Mouse (Mus musculus) ES-Bruce4 (cell line): ENCODE results near the gene Olfr984. TPM values are rescaled to one million over a fixed set of nuclear protein-coding genes. Genes with fewer than 3 reads are reported as not detected.

Experiments
- H3K27ac ChIP-seq: 2 replicates; pipeline ENCODE4 v1.5.1; 2012; ENCODE audit warnings: low read length, inconsistent platforms; ENCODE audit not compliant: insufficient read depth
- H3K27me3 ChIP-seq: 2 replicates; pipeline ENCODE4 v1.6.1; 2012; ENCODE audit warnings: mild to moderate bottlenecking, low read length, inconsistent platforms; ENCODE audit not compliant: control insufficient read depth, poor library complexity, insufficient read depth, severe bottlenecking
- H3K36me3 ChIP-seq: 2 replicates; pipeline ENCODE4 v1.6.1; 2012; ENCODE audit warnings: inconsistent platforms, mild to moderate bottlenecking, low read length, moderate library complexity; ENCODE audit not compliant: control insufficient read depth, poor library complexity, insufficient read depth, severe bottlenecking
- H3K4me1 ChIP-seq: one replicate; pipeline ENCODE4 v1.8.1; 2011; ENCODE audit warnings: low read length; ENCODE audit not compliant: control insufficient read depth, insufficient read depth
- H3K4me3 ChIP-seq: 2 replicates; pipeline ENCODE4 v1.5.1; 2011; ENCODE audit warnings: low read depth, mild to moderate bottlenecking, low read length
- H3K9ac ChIP-seq: 2 replicates; pipeline ENCODE4 v1.6.1; 2012; ENCODE audit warnings: low read depth, mild to moderate bottlenecking, inconsistent platforms; ENCODE audit not compliant: poor library complexity, severe bottlenecking
- H3K9me3 ChIP-seq: replicated peaks from 2 replicates; pipeline ENCODE4 v1.6.1; 2012; ENCODE audit warnings: mild to moderate bottlenecking, low read length, inconsistent platforms; ENCODE audit not compliant: control insufficient read depth, poor library complexity, insufficient read depth, severe bottlenecking
- CTCF ChIP-seq: IDR thresholded peaks from one replicate; pipeline ENCODE4 v1.8.1; 2011; ENCODE audit warnings: low read depth, low read length
- EP300 ChIP-seq: IDR thresholded peaks from 2 replicates; pipeline ENCODE4 v1.6.1; 2011; ENCODE audit warnings: low read depth, low read length; ENCODE audit not compliant: insufficient read depth
- POLR2A ChIP-seq: IDR thresholded peaks from one replicate; pipeline ENCODE4 v1.8.1; 2011; ENCODE audit warnings: low read length; ENCODE audit not compliant: insufficient read depth
- polyA plus RNA-seq: library from polyadenylated mRNA; stranded (reverse); fragments of >200 nt; gene quantifications from 2 replicates; pipeline ENCODE4 v1.2.4, GENCODE M21; 2011; ENCODE audit warnings: low read depth; ENCODE audit not compliant: missing spikeins, insufficient read depth, insufficient read length

Gene Olfr984
- polyA plus RNA-seq, 1 experiment, result 0.42 TPM

DNA sequence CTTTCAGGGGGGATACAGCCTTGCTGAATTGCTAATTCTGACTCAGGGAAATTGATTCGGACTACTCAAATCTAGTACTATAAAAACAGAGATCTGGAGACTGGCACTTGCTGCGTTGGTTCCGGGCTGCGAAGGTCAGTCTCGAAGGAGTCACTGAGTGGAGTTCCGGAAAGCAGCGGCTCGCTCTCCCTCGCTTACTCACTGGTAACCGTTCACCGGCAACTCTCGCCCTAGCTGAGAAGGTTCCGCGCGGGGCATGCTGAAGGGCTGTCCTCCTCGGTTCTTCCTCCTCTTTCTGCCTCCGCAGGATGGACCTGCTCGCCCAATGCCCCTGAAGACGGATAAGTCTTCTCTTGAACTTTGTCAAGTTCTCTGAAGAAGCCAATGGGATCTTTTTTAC, 63.9 kb downstream of the Olfr984 start:
- Histone ChIP-seq H3K27ac (no peak overlapping the region), H3K4me1 (no peaks in the 10 kb centered on the region), H3K4me3 (no peak overlapping the region), H3K27me3 (no peaks in the 10 kb centered on the region), H3K9ac (no peak overlapping the region), H3K36me3 (no peaks in the 10 kb centered on the region), H3K9me3 (no peaks in the 10 kb centered on the region)
- no peak for TF ChIP-seq EP300
- TF ChIP-seq CTCF, result no peak
- TF ChIP-seq POLR2A, result no peak

Other genes starting within 250 kb of the Olfr984 start
- gene Olfr972, start 247.8 kb downstream of the Olfr984 start, polyA plus RNA-seq, result not detected in 2 replicates
- not detected in 2 replicates for gene Olfr229, start 206.9 kb downstream of the Olfr984 start, polyA plus RNA-seq
- not detected in 2 replicates for gene Olfr974, start 176.7 kb downstream of the Olfr984 start, polyA plus RNA-seq
- gene Olfr975, start 162.2 kb downstream of the Olfr984 start, polyA plus RNA-seq, result 0.36 TPM in 1 of 2 replicates, not detected in the other
- gene Olfr976, start 153.1 kb downstream of the Olfr984 start, polyA plus RNA-seq, result 0.19 TPM in 1 of 2 replicates, not detected in the other
- not detected in 2 replicates for gene Olfr978, start 122.1 kb downstream of the Olfr984 start, polyA plus RNA-seq
- gene Olfr979, start 110.7 kb downstream of the Olfr984 start, polyA plus RNA-seq, result not detected in 2 replicates
- not detected in 2 replicates for gene Olfr980, start 104.6 kb downstream of the Olfr984 start, polyA plus RNA-seq
- gene Olfr981, start 92.7 kb downstream of the Olfr984 start, polyA plus RNA-seq, result 0.15 TPM in 1 of 2 replicates, not detected in the other
- gene Olfr982, start 40.4 kb downstream of the Olfr984 start, polyA plus RNA-seq, result not detected in 2 replicates
- 0.16 and 0.21 TPM in 2 replicates for gene Olfr983, start 20.6 kb downstream of the Olfr984 start, polyA plus RNA-seq
- 0.64 and 0.87 TPM in 2 replicates for gene Olfr985, start 16.0 kb upstream of the Olfr984 start, polyA plus RNA-seq
- gene Tmem225, start 33.9 kb upstream of the Olfr984 start, polyA plus RNA-seq, result not detected in 2 replicates
- gene Olfr986, start 66.7 kb upstream of the Olfr984 start, polyA plus RNA-seq, result not detected in 2 replicates
- gene Zfp202, start 78.1 kb upstream of the Olfr984 start, polyA plus RNA-seq, result 2.5 and 2.6 TPM in 2 replicates
- 7.2 and 9.9 TPM in 2 replicates for gene Scn3b, start 155.0 kb upstream of the Olfr984 start, polyA plus RNA-seq